Mouse (Mus musculus) kidney, adult 2 months (tissue): ENCODE results near the gene Osbpl3. TPM values are rescaled to one million over a fixed set of nuclear protein-coding genes. Genes with fewer than 3 reads are reported as not detected.
A peak's percentile ranks its signal among the peaks of the same experiment; 100 is the strongest.

Experiments used
- DNase-seq: peaks from one replicate; pipeline ENCODE4 v3.0.0; 2021
- H3K27ac ChIP-seq: fragments of 200-500 bp; 2 replicates; pipeline ENCODE4 v1.5.1; 2012; ENCODE audit warnings: low read depth, low read length, control low read depth, inconsistent platforms; ENCODE audit not compliant: insufficient read depth
- H3K27me3 ChIP-seq: fragments of 200-500 bp; replicated peaks from 2 replicates; pipeline ENCODE4 v1.6.1; 2012; ENCODE audit warnings: mild to moderate bottlenecking, moderate library complexity, low read length, inconsistent platforms; ENCODE audit not compliant: control insufficient read depth, insufficient read depth
- H3K36me3 ChIP-seq: fragments of 200-500 bp; 2 replicates; pipeline ENCODE4 v1.6.1; 2012; ENCODE audit warnings: mild to moderate bottlenecking, moderate library complexity, low read length, inconsistent platforms; ENCODE audit not compliant: control insufficient read depth, insufficient read depth
- H3K4me1 ChIP-seq: fragments of 200-500 bp; 2 replicates; pipeline ENCODE4 v1.6.1; 2011; ENCODE audit warnings: low read length; ENCODE audit not compliant: control insufficient read depth, insufficient read depth
- H3K4me3 ChIP-seq: fragments of 200-500 bp; 2 replicates; pipeline ENCODE4 v1.5.1; 2011; ENCODE audit warnings: mild to moderate bottlenecking, low read depth, low read length, control low read depth; ENCODE audit not compliant: insufficient read depth
- CTCF ChIP-seq: fragments of 200-500 bp; conservative IDR thresholded peaks from 2 replicates; pipeline ENCODE4 v1.5.1; 2011; ENCODE audit warnings: low read depth, mild to moderate bottlenecking, control low read depth, low read length, moderate library complexity, mixed read lengths; ENCODE audit not compliant: insufficient read depth, insufficient read length
- POLR2A ChIP-seq: fragments of 200-500 bp; IDR thresholded peaks from one replicate; pipeline ENCODE4 v1.6.1; 2011; ENCODE audit warnings: low read depth, low read length, control low read depth
- WGBS: fragments of 180-500 bp; shearing (Covaris S2); methylation state at CpG from one replicate; pipeline ENCODE4 v1.1.7; 2018; 5-methylcytosine and 5-hydroxymethylcytosine counted together
- polyA plus RNA-seq: library from polyadenylated mRNA; depleted of rRNA; stranded (reverse); fragments of >200 nt; gene quantifications from 2 replicates; pipeline ENCODE4 v1.2.3, GENCODE M21; 2012

Gene Osbpl3
- polyA plus RNA-seq, 1 experiment: 33.0 TPM

DNA sequence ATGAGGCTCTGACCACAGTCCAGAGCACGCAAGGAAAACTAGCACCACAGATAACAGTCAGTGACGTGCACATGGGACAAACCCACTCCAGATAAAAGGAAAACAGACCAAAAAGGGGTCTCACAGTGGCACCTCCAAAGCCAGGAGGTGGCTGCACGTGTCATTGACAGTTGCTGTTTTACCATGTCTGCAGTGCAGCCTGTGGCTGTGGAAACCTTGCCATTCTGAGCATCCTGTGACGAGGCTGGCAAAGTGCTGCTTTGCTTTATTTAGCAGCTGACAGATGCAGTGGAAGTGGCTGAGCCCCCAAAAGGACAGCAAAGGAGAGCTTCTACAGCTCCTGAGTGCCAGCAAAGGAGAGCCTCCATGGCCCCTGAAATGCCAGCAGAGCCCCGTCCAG, 89.3 kb downstream of the Osbpl3 start:
- no peak for DNase-seq

DNA sequence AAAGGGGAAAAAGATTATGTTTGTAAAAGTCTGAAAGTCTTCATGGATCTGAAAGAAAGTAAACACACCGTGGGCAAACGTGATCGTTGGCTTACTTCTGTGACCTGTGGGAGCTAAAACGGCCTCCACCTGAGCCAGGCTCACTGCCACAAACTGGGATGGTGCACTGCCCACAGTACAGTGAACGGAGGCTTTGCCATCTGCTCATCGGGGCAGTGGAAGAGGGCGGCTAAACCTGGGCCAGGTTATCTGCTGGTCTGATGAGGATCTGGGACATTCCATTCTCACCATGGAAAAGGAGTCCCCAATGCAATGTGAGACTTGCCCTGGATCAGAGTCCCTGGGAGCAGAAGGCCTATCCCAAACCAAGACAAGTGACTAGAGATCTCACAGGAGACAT, 89.7 kb downstream of the Osbpl3 start:
- Histone ChIP-seq H3K4me3 (no peak overlapping the region), H3K27me3 (no peaks in the 10 kb centered on the region), H3K4me1 (peaks cover 28% of the 10 kb centered on the region; the same call in 1 of the 2 replicates), H3K27ac (no peak overlapping the region), H3K36me3 (peaks cover 3% of the 10 kb centered on the region; the same call in 1 of the 2 replicates)
- WGBS: 74% methylated on average over 7 of the region's 7 CpGs
- TF ChIP-seq CTCF: no peak
- no peak for TF ChIP-seq POLR2A
- no peak for DNase-seq

More for the DNA sequence above, 89.3 kb downstream of the Osbpl3 start:
- H3K36me3 ChIP-seq: peaks cover 3% of the 10 kb centered on the region; the same call in 1 of the 2 replicates
- H3K4me3 ChIP-seq: no peak overlapping the region
- H3K27ac ChIP-seq: no peak overlapping the region
- TF ChIP-seq CTCF (no peak), POLR2A (no peak)
- H3K4me1 ChIP-seq: peaks cover 28% of the 10 kb centered on the region; the same call in 1 of the 2 replicates
- no peaks in the 10 kb centered on the region for H3K27me3 ChIP-seq
- 89% methylated on average over 5 of the region's 5 CpGs for WGBS

DNA sequence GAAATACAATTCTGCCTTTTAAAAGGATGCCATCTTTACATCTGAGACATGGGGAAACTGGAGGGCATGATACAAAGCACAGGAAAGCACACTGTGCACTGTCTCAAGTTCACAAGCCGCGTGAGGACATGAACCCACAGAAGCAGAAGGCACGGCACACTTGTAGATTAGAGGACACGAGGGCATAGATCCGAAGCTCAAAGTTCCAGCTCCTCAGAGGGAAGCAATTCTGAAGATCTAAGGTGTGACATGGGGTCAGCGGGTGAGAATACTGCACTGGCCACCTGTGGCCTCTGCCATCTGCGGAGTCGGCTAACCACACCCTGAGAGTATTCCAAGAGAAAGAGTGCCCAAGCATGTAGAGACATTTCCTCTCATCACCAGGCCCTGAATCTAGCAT, 91.6 kb downstream of the Osbpl3 start:
- WGBS: 55% methylated on average over 8 of the region's 8 CpGs
- TF ChIP-seq POLR2A (no peak), CTCF (no peak)
- peaks cover 37% of the 10 kb centered on the region; the same call in 1 of the 2 replicates for H3K4me1 ChIP-seq
- H3K4me3 ChIP-seq: no peak overlapping the region
- peaks cover 3% of the 10 kb centered on the region; the same call in 1 of the 2 replicates for H3K36me3 ChIP-seq
- H3K27me3 ChIP-seq: no peaks in the 10 kb centered on the region
- peak; percentile 64 for DNase-seq
- H3K27ac ChIP-seq: no peak overlapping the region

DNA sequence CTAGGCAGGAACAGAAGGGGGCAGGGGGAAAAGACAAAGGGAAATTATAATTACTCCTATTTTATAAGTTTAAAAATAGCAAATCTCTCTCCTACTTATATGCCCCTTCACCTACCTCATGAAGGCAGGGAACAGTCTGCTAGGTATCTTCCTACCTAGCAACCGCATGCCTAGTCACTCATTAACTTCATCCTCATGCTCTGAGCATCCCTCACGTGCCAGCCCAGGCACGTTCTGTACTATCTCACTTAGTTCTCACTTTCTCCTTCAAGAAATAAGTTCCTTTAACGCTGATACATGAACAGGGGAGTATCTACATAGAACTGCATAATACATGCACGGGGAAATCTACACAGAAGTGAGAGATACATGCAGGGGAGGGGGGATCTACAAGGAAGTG, 92.6 kb downstream of the Osbpl3 start:
- DNase-seq: peak; percentile 81
- H3K27me3 ChIP-seq: no peaks in the 10 kb centered on the region
- H3K4me3 ChIP-seq: no peak overlapping the region
- no peak for TF ChIP-seq POLR2A
- no peak for TF ChIP-seq CTCF
- WGBS: 45% methylated on average over 5 of the region's 5 CpGs
- H3K27ac ChIP-seq: no peak overlapping the region
- H3K4me1 ChIP-seq: peaks cover 37% of the 10 kb centered on the region
- H3K36me3 ChIP-seq: peaks cover 3% of the 10 kb centered on the region; the same call in 1 of the 2 replicates

DNA sequence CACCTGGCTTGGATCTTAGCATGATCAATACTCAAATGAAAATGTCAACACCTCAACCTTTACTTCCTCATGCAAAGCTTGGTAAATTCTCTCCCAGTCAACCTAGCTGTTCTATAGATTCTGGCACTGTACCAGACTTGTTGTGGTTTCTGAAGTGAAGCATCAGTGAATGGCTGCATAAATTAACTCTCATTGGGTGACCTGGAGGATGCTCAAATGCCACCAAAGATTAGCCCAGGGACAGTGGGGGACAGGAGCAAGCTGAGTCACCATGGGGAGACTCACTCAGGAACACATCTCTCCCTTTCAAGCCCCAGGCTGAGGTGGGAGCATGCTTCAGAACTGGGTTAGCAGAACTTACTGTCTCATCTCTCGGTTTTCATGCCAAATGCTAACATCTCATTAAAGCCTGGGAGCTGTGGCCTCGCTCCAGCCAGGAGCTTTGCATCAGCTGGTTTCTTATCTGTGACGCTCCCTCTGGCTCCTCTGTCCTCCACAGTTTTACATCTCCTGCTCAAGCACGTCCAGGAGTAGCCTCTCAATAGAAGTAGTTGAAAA, 93.2 kb downstream of the Osbpl3 start:
- peaks cover 3% of the 10 kb centered on the region; the same call in 1 of the 2 replicates for H3K36me3 ChIP-seq
- H3K4me3 ChIP-seq: no peak overlapping the region
- 73% methylated on average over 4 of the region's 4 CpGs for WGBS
- H3K4me1 ChIP-seq: peaks cover 37% of the 10 kb centered on the region
- TF ChIP-seq POLR2A: no peak
- TF ChIP-seq CTCF: no peak
- no peaks in the 10 kb centered on the region for H3K27me3 ChIP-seq
- no peak for DNase-seq
- H3K27ac ChIP-seq: no peak overlapping the region

DNA sequence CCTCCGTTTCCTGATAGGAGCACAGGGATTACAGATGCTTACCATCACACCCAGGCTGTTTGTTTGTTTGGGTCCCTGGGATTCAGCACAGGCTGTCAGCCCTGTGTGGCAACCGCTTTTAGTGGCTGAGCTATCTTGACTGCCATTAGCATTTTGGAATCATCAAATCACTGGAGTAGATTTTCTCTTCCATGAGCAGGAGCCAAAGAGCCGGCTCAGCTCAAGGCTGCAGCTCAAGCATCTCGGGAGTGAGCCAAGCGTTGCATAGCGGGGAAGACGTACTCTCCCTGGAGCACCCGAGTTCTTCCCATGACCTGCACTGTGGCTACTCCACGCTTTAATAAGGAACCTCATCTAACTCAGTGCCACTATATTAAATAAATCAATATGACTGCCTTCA, 93.8 kb downstream of the Osbpl3 start:
- 74% methylated on average over 9 of the region's 9 CpGs for WGBS
- H3K27ac ChIP-seq: no peak overlapping the region

DNA sequence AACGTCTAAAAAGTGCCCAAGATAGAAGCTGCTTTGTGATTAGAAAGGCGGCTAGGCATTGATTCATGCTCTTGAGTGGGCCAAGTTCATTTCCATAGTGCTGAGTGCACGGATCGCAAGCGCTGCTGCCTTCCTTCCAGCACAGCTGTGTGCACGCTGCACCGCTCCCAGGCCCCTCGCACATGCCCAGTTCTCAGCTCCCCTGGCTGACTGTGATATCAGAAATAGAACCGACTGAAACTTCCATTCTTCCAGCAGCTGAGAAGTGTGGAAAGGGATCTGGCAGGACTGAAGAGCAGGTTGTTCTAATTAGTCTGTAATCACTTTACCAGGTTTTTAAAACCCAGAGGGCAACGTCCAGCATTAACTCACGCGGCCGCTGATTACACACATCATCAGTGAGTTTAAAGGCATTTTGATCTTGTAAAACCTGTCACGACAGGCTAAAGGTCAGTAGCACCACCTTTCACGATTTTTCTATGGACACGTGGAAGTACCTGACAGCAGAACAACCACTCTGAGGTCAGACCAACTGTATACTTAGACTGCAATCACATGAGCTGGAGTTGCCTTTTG, 97.8 kb downstream of the Osbpl3 start:
- 35% methylated on average over 16 of the region's 16 CpGs for WGBS
- TF ChIP-seq POLR2A: no peak
- no peak for TF ChIP-seq CTCF
- peak overlapping the region; percentile 29 for H3K27ac ChIP-seq
- H3K36me3 ChIP-seq: no peaks in the 10 kb centered on the region
- DNase-seq: peak; percentile 78
- H3K4me1 ChIP-seq: peaks cover 52% of the 10 kb centered on the region
- H3K4me3 ChIP-seq: no peak overlapping the region
- H3K27me3 ChIP-seq: no peaks in the 10 kb centered on the region

More for the DNA sequence above, 93.8 kb downstream of the Osbpl3 start:
- Histone ChIP-seq H3K4me3 (no peak overlapping the region), H3K36me3 (peaks cover 1% of the 10 kb centered on the region; the same call in 1 of the 2 replicates), H3K4me1 (peaks cover 41% of the 10 kb centered on the region), H3K27me3 (no peaks in the 10 kb centered on the region)
- DNase-seq: no peak
- TF ChIP-seq POLR2A (no peak), CTCF (no peak)
